Mouse (Mus musculus) embryonic facial prominence, embryonic 14.5 days (tissue): ENCODE measurements around the gene Ap5m1. TPM values are rescaled to one million over a fixed set of nuclear protein-coding genes. Genes with fewer than 3 reads are reported as not detected.

Experiments used
- ATAC-seq: fragments of 200-750 bp; cut with Nextera tagmentation; 2 replicates; pipeline ENCODE4 v1.8.0; 2017; ENCODE audit warnings: low read depth, moderate number of reproducible peaks, moderate TSS enrichment
- DNase-seq: peaks from one replicate; pipeline ENCODE4 v3.0.0-alpha.2; 2015; ENCODE audit warnings: low spot score
- H3K27ac ChIP-seq: fragments of 300-500 bp; sonication (generic); replicated peaks from 2 replicates; pipeline ENCODE4 v1.5.1; 2014; ENCODE audit warnings: low read depth, mild to moderate bottlenecking, low read length, moderate library complexity
- H3K27me3 ChIP-seq: fragments of 300-500 bp; sonication (generic); replicated peaks from 2 replicates; pipeline ENCODE4 v1.6.1; 2014; ENCODE audit warnings: low read length; ENCODE audit not compliant: control insufficient read depth, insufficient read depth
- H3K36me3 ChIP-seq: fragments of 300-500 bp; sonication (generic); 2 replicates; pipeline ENCODE4 v1.6.1; 2014; ENCODE audit warnings: low read length, mixed read lengths; ENCODE audit not compliant: control insufficient read depth, insufficient read depth
- H3K4me1 ChIP-seq: fragments of 300-500 bp; sonication (generic); 2 replicates; pipeline ENCODE4 v1.6.1; 2014; ENCODE audit warnings: antibody characterized with exemption, low read length; ENCODE audit not compliant: control insufficient read depth, insufficient read depth
- H3K4me2 ChIP-seq: fragments of 300-500 bp; sonication (generic); 2 replicates; pipeline ENCODE4 v1.6.1; 2014; ENCODE audit warnings: low read depth, mild to moderate bottlenecking, low read length, moderate library complexity, mixed read lengths
- H3K4me3 ChIP-seq: fragments of 300-500 bp; sonication (generic); 2 replicates; pipeline ENCODE4 v1.5.1; 2014; ENCODE audit warnings: low read depth, mild to moderate bottlenecking, low read length
- H3K9ac ChIP-seq: fragments of 300-500 bp; sonication (generic); 2 replicates; pipeline ENCODE4 v1.6.1; 2014; ENCODE audit warnings: low read depth, mild to moderate bottlenecking, low read length, moderate library complexity, mixed read lengths
- H3K9me3 ChIP-seq: fragments of 300-500 bp; sonication (generic); 2 replicates; pipeline ENCODE4 v1.6.1; 2016; ENCODE audit warnings: low read length; ENCODE audit not compliant: control insufficient read depth
- WGBS: fragments of 180-500 bp; shearing (Covaris S2); extraction: QIAGEN DNeasy Blood & Tissue Kit; methylation state at CpG from one replicate; pipeline ENCODE4 v1.1.7; 2014; 5-methylcytosine and 5-hydroxymethylcytosine counted together
- polyA plus RNA-seq: library from polyadenylated mRNA; unstranded; fragments of >200 nt; fragmentation: Nextera tagmentation; extraction: Ambion mirVana; gene quantifications from 2 replicates; pipeline ENCODE4 v1.2.1, GENCODE M21; 2014

Gene Ap5m1
- polyA plus RNA-seq, 1 experiment from 2014 or later: 18.5 TPM

DNA sequence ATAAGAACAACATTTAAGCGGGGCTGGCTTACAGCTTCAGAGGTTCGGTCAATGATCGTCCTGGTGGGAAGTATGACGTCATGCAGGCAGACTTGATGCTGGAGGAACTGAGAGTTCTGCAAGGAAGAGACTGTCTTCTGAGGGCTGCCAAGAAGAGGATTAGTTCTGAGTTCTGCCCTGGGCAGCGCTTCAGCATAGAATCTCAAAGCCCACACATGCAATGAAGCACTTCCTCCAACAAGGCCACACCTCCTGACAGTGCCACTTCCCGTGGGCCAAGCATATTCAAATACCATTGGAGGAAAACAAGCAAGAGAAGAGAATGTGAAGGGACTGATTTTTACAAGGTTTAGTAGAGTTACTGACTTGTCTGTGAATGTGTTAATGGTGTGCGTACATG, 74.9 kb downstream of the Ap5m1 start:
- H3K36me3 ChIP-seq: no peaks in the 10 kb centered on the region
- H3K4me2 ChIP-seq: no peak overlapping the region
- H3K9me3 ChIP-seq: no peaks in the 10 kb centered on the region
- no peak for ATAC-seq
- no peak overlapping the region for H3K4me3 ChIP-seq
- H3K9ac ChIP-seq: no peak overlapping the region
- DNase-seq: no peak
- H3K4me1 ChIP-seq: no peaks in the 10 kb centered on the region
- no peak overlapping the region for H3K27ac ChIP-seq
- WGBS: 86% methylated on average over 7 of the region's 7 CpGs
- no peaks in the 10 kb centered on the region for H3K27me3 ChIP-seq

Other genes starting within 250 kb of the Ap5m1 start
- 48.6 and 57.2 TPM in 2 replicates for gene Exoc5, start 556 bp downstream of the Ap5m1 start, polyA plus RNA-seq
- 13.3 and 14.0 TPM in 2 replicates for gene Naa30, start 106.1 kb downstream of the Ap5m1 start, polyA plus RNA-seq
- 0.22 TPM in 1 of 2 replicates, not detected in the other for gene ccdc198, start 179.4 kb downstream of the Ap5m1 start, polyA plus RNA-seq